Comparison of ENCODE assay signal across 8 mouse cellular contexts in genomic region chr7:97788669-97789483, GRCm38 (mm10). TPM values are rescaled to one million over a fixed set of nuclear protein-coding genes. Genes with fewer than 3 reads are reported as not detected.
DNase-seq lines count a peak whose midpoint lies in the region; ATAC-seq and TF ChIP-seq lines count a peak whose summit lies in the region.

No protein-coding gene starts in this region.

- no peaks in the 10 kb centered on the region for H3K36me3 ChIP-seq in kidney, embryonic 14.5 days (ENCODE audit: control insufficient read depth, insufficient read depth, low read length)
- no peaks in the 10 kb centered on the region for H3K36me3 ChIP-seq in G1E (replicated peaks)
- no peaks in the 10 kb centered on the region for H3K36me3 ChIP-seq in forebrain, embryonic 10.5 days (replicated peaks)
- H3K36me3 ChIP-seq in intestine, embryonic 16.5 days (ENCODE audit: control insufficient read depth, insufficient read depth, low read length), result no peaks in the 10 kb centered on the region
- H3K36me3 ChIP-seq in midbrain, embryonic 11.5 days (ENCODE audit: control insufficient read depth, insufficient read depth, low read length), result no peaks in the 10 kb centered on the region

- DNase-seq in kidney, postnatal 25 days, result no peak
- peak; percentile 18 for DNase-seq in G1E (ENCODE audit: low spot score)
- no peak for DNase-seq in forebrain, embryonic 10.5 days (ENCODE audit: extremely low spot score, low spot score)
- peak; percentile 94 for DNase-seq in midbrain, embryonic 11.5 days (ENCODE audit: low spot score, missing footprints)
- DNase-seq in thymus, postnatal 10 days (ENCODE audit: low spot score in 2 of 2), result peak; percentile 14 to 28
- no peak for DNase-seq in cerebellum, postnatal 25 days

- WGBS in kidney, embryonic 14.5 days, result 1% methylated on average over 54 of the region's 84 CpGs
- WGBS in forebrain, embryonic 10.5 days, result under 1% methylated on average over 78 of the region's 84 CpGs
- WGBS in intestine, embryonic 16.5 days, result under 1% methylated on average over 74 of the region's 84 CpGs
- WGBS in midbrain, embryonic 11.5 days, result under 1% methylated on average over 62 of the region's 84 CpGs

- no peak for TF ChIP-seq CTCF in G1E (IDR thresholded peaks at IDR 0.05; ENCODE audit: low read depth, low read length)

- peaks cover 12% of the 10 kb centered on the region for H3K27me3 ChIP-seq in kidney, embryonic 14.5 days (ENCODE audit: control insufficient read depth, insufficient read depth, low read length)
- H3K27me3 ChIP-seq in G1E (ENCODE audit: insufficient read depth, low read length), result peaks cover 42% of the 10 kb centered on the region
- peaks cover 49% of the 10 kb centered on the region for H3K27me3 ChIP-seq in forebrain, embryonic 10.5 days (ENCODE audit: poor library complexity, severe bottlenecking)
- no peaks in the 10 kb centered on the region for H3K27me3 ChIP-seq in intestine, embryonic 16.5 days (replicated peaks; ENCODE audit: control insufficient read depth, insufficient read depth, low read length)
- no peaks in the 10 kb centered on the region for H3K27me3 ChIP-seq in midbrain, embryonic 11.5 days (ENCODE audit: control insufficient read depth, insufficient read depth, low read length)

- H3K27ac ChIP-seq in kidney, embryonic 14.5 days (ENCODE audit: low read depth, low read length), result peak overlapping the region; percentile 51; the same call in 1 of the 2 replicates
- H3K27ac ChIP-seq in forebrain, embryonic 10.5 days, result peak overlapping the region; percentile 95
- H3K27ac ChIP-seq in intestine, embryonic 16.5 days (ENCODE audit: low read length), result peak overlapping the region; percentile 90
- peak overlapping the region; percentile 67 for H3K27ac ChIP-seq in midbrain, embryonic 11.5 days (ENCODE audit: low read depth, low read length)

- peak; percentile 76 for ATAC-seq in kidney, embryonic 14.5 days (ENCODE audit: low FRiP score, low TSS enrichment)
- no peak for ATAC-seq in G1E (ENCODE audit: extremely low read depth, insufficient number of reproducible peaks, low FRiP score, poor library complexity, severe bottlenecking)
- ATAC-seq in intestine, embryonic 16.5 days, result peak; percentile 80
- peak; percentile 89 for ATAC-seq in midbrain, embryonic 11.5 days (ENCODE audit: low FRiP score)

- peak overlapping the region; percentile 97 for H3K4me2 ChIP-seq in kidney, embryonic 14.5 days (replicated peaks; ENCODE audit: low read depth, low read length)
- peak overlapping the region; percentile 95 for H3K4me2 ChIP-seq in intestine, embryonic 16.5 days (ENCODE audit: low read depth, low read length)
- peak overlapping the region; percentile 87 for H3K4me2 ChIP-seq in midbrain, embryonic 11.5 days

- 0 out of 2 replicates have a peak, but pooled peaks cover 8% of the 10 kb centered on the region for H3K4me1 ChIP-seq in kidney, embryonic 14.5 days (ENCODE audit: control insufficient read depth, insufficient read depth, low read length)
- H3K4me1 ChIP-seq in G1E (ENCODE audit: insufficient read depth, low read depth, low read length), result peaks cover 13% of the 10 kb centered on the region
- peaks cover 35% of the 10 kb centered on the region for H3K4me1 ChIP-seq in forebrain, embryonic 10.5 days
- H3K4me1 ChIP-seq in intestine, embryonic 16.5 days (ENCODE audit: control insufficient read depth, insufficient read depth, low read length), result peaks cover 19% of the 10 kb centered on the region; the same call in 1 of the 2 replicates
- H3K4me1 ChIP-seq in midbrain, embryonic 11.5 days (ENCODE audit: control insufficient read depth, insufficient read depth, low read length), result peaks cover 13% of the 10 kb centered on the region

- H3K9me3 ChIP-seq in kidney, embryonic 14.5 days (ENCODE audit: control insufficient read depth, low read length), result no peaks in the 10 kb centered on the region
- peaks cover 5% of the 10 kb centered on the region for H3K9me3 ChIP-seq in G1E (replicated peaks)
- H3K9me3 ChIP-seq in forebrain, embryonic 10.5 days, result no peaks in the 10 kb centered on the region
- H3K9me3 ChIP-seq in intestine, embryonic 16.5 days (ENCODE audit: control insufficient read depth, low read length), result no peaks in the 10 kb centered on the region
- H3K9me3 ChIP-seq in midbrain, embryonic 11.5 days (ENCODE audit: control insufficient read depth, low read length), result no peaks in the 10 kb centered on the region

- H3K9ac ChIP-seq in kidney, embryonic 14.5 days (ENCODE audit: low read depth, low read length), result peak overlapping the region; percentile 76
- peak overlapping the region; percentile 88 for H3K9ac ChIP-seq in intestine, embryonic 16.5 days (ENCODE audit: low read depth, low read length)
- peak overlapping the region; percentile 92 for H3K9ac ChIP-seq in midbrain, embryonic 11.5 days (ENCODE audit: low read length)

- H3K4me3 ChIP-seq in kidney, embryonic 14.5 days (ENCODE audit: low read length), result peak overlapping the region; percentile 85
- H3K4me3 ChIP-seq in G1E (ENCODE audit: low read depth, low read length), result peak overlapping the region; percentile 73
- peak overlapping the region; percentile 92 for H3K4me3 ChIP-seq in forebrain, embryonic 10.5 days
- H3K4me3 ChIP-seq in intestine, embryonic 16.5 days (ENCODE audit: low read length), result peak overlapping the region; percentile 84
- H3K4me3 ChIP-seq in midbrain, embryonic 11.5 days (ENCODE audit: low read depth, low read length), result peak overlapping the region; percentile 93

RNA-seq across cellular contexts. Expression of gene Pak1, which starts 0.5 kb away (rescaled TPM):
- polyA plus RNA-seq in kidney, embryonic 14.5 days (2014; fragmentation: Nextera tagmentation; extraction: Ambion mirVana), result 13.0 and 22.1 TPM in 2 replicates
- total RNA-seq in G1E (2014; fragmentation: Nextera tagmentation), result not detected in 2 replicates
- total RNA-seq in G1E (2017), result 0.06 and 0.16 TPM in 2 replicates
- 0.15 and 0.39 TPM in 2 replicates for polyA plus RNA-seq in G1E (2012)
- polyA plus RNA-seq in forebrain, embryonic 10.5 days (2016; fragmentation: Nextera tagmentation; extraction: Ambion mirVana), result 44.1 and 50.0 TPM in 2 replicates
- polyA plus RNA-seq in intestine, embryonic 16.5 days (2015; fragmentation: Nextera tagmentation; extraction: Ambion mirVana), result 35.8 and 36.3 TPM in 2 replicates
- 120 and 125 TPM in 2 replicates for polyA plus RNA-seq in midbrain, embryonic 11.5 days (2014; fragmentation: Nextera tagmentation; extraction: Ambion mirVana)

RNA-seq across cellular contexts. Expression of gene Aqp11, which starts 50.8 kb away (rescaled TPM):
- 12.3 and 12.6 TPM in 2 replicates for polyA plus RNA-seq in kidney, embryonic 14.5 days (2014; fragmentation: Nextera tagmentation; extraction: Ambion mirVana)
- total RNA-seq in G1E (2014; fragmentation: Nextera tagmentation) (17.9 and 28.3 TPM in 2 replicates), G1E (2017) (8.9 and 11.0 TPM in 2 replicates)
- 17.2 and 18.0 TPM in 2 replicates for polyA plus RNA-seq in G1E (2012)
- 3.0 and 4.1 TPM in 2 replicates for polyA plus RNA-seq in forebrain, embryonic 10.5 days (2016; fragmentation: Nextera tagmentation; extraction: Ambion mirVana)
- polyA plus RNA-seq in intestine, embryonic 16.5 days (2015; fragmentation: Nextera tagmentation; extraction: Ambion mirVana), result 93.4 and 115 TPM in 2 replicates
- polyA plus RNA-seq in midbrain, embryonic 11.5 days (2014; fragmentation: Nextera tagmentation; extraction: Ambion mirVana), result 4.1 and 5.7 TPM in 2 replicates

Comparison
In these comparisons a context has a peak if more than half of its experiments do, and no peak if none do; other contexts are left out.
1. DNase-seq: peak in G1E (single experiment), midbrain, embryonic 11.5 days (single experiment) and thymus, postnatal 10 days (2 of 2); none in kidney, postnatal 25 days (0 of 2), forebrain, embryonic 10.5 days (single experiment) and cerebellum, postnatal 25 days (0 of 2).
2. RNA of gene Pak1, which starts 0.5 kb away (polyA plus RNA-seq): 120 to 125 TPM in midbrain, embryonic 11.5 days, 44.1 to 50.0 TPM in forebrain, embryonic 10.5 days, 35.8 to 36.3 TPM in intestine, embryonic 16.5 days and 13.0 to 22.1 TPM in kidney, embryonic 14.5 days; 0.15 to 0.39 TPM in G1E; every median in the first group is over 10 times any median in the second.
3. Peak in every context shown above with its lines, with median percentiles within 50 percentile points of each other: H3K27ac ChIP-seq, H3K4me2 ChIP-seq, H3K4me3 ChIP-seq and H3K9ac ChIP-seq.